Mouse (Mus musculus) liver, postnatal 0 days (tissue): ENCODE data around the gene Cnih2.

ENCODE experiments used
- CTCF ChIP-seq: sonication (generic); IDR thresholded peaks from 2 replicates; pipeline ENCODE4 v1.5.1; 2016; ENCODE audit warnings: antibody characterized with exemption, low read depth
- EP300 ChIP-seq: IDR thresholded peaks from 2 replicates; pipeline ENCODE4 v1.6.1; 2016; ENCODE audit warnings: antibody characterized with exemption, low read depth, mild to moderate bottlenecking

DNA sequence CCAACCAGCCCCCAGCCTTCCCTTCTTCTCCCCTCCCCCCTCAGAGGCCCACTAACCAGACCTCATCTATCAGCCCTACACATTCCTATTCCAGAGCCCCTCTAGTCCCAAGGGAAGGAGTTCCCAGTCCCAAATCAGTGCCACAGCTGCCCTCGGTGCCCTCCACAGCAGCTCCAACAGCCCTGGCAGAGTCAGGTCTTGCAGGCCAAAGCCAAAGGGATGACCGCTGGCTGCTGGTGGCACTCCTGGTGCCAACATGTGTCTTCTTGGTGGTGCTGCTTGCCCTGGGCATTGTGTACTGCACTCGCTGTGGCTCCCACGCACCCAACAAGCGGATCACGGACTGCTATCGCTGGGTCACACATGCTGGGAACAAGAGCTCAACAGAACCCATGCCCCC is 28.3 kb downstream of the Cnih2 start:
- TF ChIP-seq CTCF (no peak), EP300 (no peak)
